ENCODE assay signal across 8 mouse cellular contexts in genomic region chr11:120948861-120949851, GRCm38 (mm10). TPM values are rescaled to one million over a fixed set of nuclear protein-coding genes. Genes with fewer than 3 reads are reported as not detected.
A peak's percentile ranks its signal among the peaks of the same experiment; 100 is the strongest.
DNase-seq lines count a peak whose midpoint lies in the region; ATAC-seq and TF ChIP-seq lines count a peak whose summit lies in the region.

No protein-coding gene starts in this region.

- peak; percentile 4; the same call in 1 of the 2 replicates for TF ChIP-seq CTCF in left cerebral cortex, adult 2 months (IDR thresholded peaks at IDR 0.05)

- peak; percentile 23; the same call in 1 of the 2 replicates for ATAC-seq in heart, embryonic 14.5 days (ENCODE audit: insufficient number of reproducible peaks, insufficient read depth, low FRiP score, low read depth)
- ATAC-seq in limb, embryonic 12.5 days (ENCODE audit: insufficient number of reproducible peaks, insufficient read depth, low FRiP score, low TSS enrichment, low read depth) = 0 out of 2 replicates have a peak, but pooled peaks have one; percentile 0
- no peak for ATAC-seq in midbrain, embryonic 14.5 days (ENCODE audit: low FRiP score, low TSS enrichment)

- peaks cover 8% of the 10 kb centered on the region for H3K36me3 ChIP-seq in heart, embryonic 14.5 days (ENCODE audit: control insufficient read depth, insufficient read depth, low read length)
- peaks cover 6% of the 10 kb centered on the region; the same call in 1 of the 2 replicates for H3K36me3 ChIP-seq in limb, embryonic 12.5 days
- H3K36me3 ChIP-seq in midbrain, embryonic 14.5 days (ENCODE audit: control insufficient read depth, insufficient read depth, low read length) = no peaks in the 10 kb centered on the region

- no peak overlapping the region for H3K27ac ChIP-seq in left cerebral cortex, adult 2 months
- peak overlapping the region; percentile 84 to 92 for H3K27ac ChIP-seq in heart, embryonic 14.5 days (replicated peaks in 1 of 2; ENCODE audit: control insufficient read depth in 1 of 2, insufficient read depth in 1 of 2, low read depth in 2 of 2, low read length in 2 of 2)
- H3K27ac ChIP-seq in limb, embryonic 12.5 days = peak overlapping the region; percentile 72
- H3K27ac ChIP-seq in midbrain, embryonic 14.5 days (replicated peaks; ENCODE audit: low read depth, low read length) = no peak overlapping the region

- peak overlapping the region; percentile 92 for H3K9ac ChIP-seq in heart, embryonic 14.5 days (ENCODE audit: low read length)
- peak overlapping the region; percentile 79 for H3K9ac ChIP-seq in limb, embryonic 12.5 days (replicated peaks)
- H3K9ac ChIP-seq in midbrain, embryonic 14.5 days (replicated peaks; ENCODE audit: low read length) = peak overlapping the region; percentile 20; the same call in 1 of the 2 replicates

- no peak for DNase-seq in left cerebral cortex, adult 2 months (ENCODE audit: extremely low spot score in 1 of 2, low spot score in 2 of 2)
- DNase-seq in left cerebral cortex, adult 8-10 months (ENCODE audit: low spot score in 2 of 2) = no peak
- DNase-seq in embryo, embryonic 11.5 days (ENCODE audit: low read depth, low spot score) = peak; percentile 55
- peak; percentile 64 for DNase-seq in midbrain, embryonic 14.5 days
- DNase-seq in thymus, postnatal 0 days (ENCODE audit: low spot score) = peak; percentile 60
- DNase-seq in urinary bladder, postnatal 25 days (ENCODE audit: low spot score) = no peak

- peaks cover 25 to 38% of the 10 kb centered on the region in 2 experiments for H3K4me1 ChIP-seq in heart, embryonic 14.5 days (ENCODE audit: control insufficient read depth in 2 of 2, insufficient read depth in 2 of 2, low read length in 2 of 2)
- H3K4me1 ChIP-seq in limb, embryonic 12.5 days (replicated peaks) = peaks cover 45% of the 10 kb centered on the region
- peaks cover 12% of the 10 kb centered on the region for H3K4me1 ChIP-seq in midbrain, embryonic 14.5 days (ENCODE audit: control insufficient read depth, insufficient read depth, low read length)

- H3K9me3 ChIP-seq in heart, embryonic 14.5 days (ENCODE audit: control insufficient read depth, low read length) = no peaks in the 10 kb centered on the region
- no peaks in the 10 kb centered on the region for H3K9me3 ChIP-seq in limb, embryonic 12.5 days
- H3K9me3 ChIP-seq in midbrain, embryonic 14.5 days (ENCODE audit: control insufficient read depth, low read length) = no peaks in the 10 kb centered on the region

- intact Hi-C loops in left cerebral cortex, adult 2 months (cut with DNase I) = no loop called here

- H3K27me3 ChIP-seq in heart, embryonic 14.5 days (ENCODE audit: control insufficient read depth, insufficient read depth, low read length) = no peaks in the 10 kb centered on the region; the same call in 1 of the 2 replicates
- peaks cover 21% of the 10 kb centered on the region for H3K27me3 ChIP-seq in limb, embryonic 12.5 days
- H3K27me3 ChIP-seq in midbrain, embryonic 14.5 days (ENCODE audit: control insufficient read depth, insufficient read depth, low read length) = peaks cover 27% of the 10 kb centered on the region

- under 1% methylated on average over 68 of the region's 75 CpGs for WGBS in heart, embryonic 14.5 days
- WGBS in limb, embryonic 12.5 days = under 1% methylated on average over 73 of the region's 75 CpGs
- WGBS in midbrain, embryonic 14.5 days = 1% methylated on average over 70 of the region's 75 CpGs

- peak overlapping the region; percentile 66 for H3K4me2 ChIP-seq in heart, embryonic 14.5 days (ENCODE audit: low read length)
- H3K4me2 ChIP-seq in limb, embryonic 12.5 days = peak overlapping the region; percentile 83
- H3K4me2 ChIP-seq in midbrain, embryonic 14.5 days (ENCODE audit: low read length) = peak overlapping the region; percentile 58

- H3K4me3 ChIP-seq in left cerebral cortex, adult 2 months = peak overlapping the region; percentile 41
- H3K4me3 ChIP-seq in heart, embryonic 14.5 days (ENCODE audit: control insufficient read depth in 1 of 2, insufficient read depth in 1 of 2, low read depth in 1 of 2, low read length in 2 of 2) = peak overlapping the region; percentile 66 to 72
- peak overlapping the region; percentile 56 for H3K4me3 ChIP-seq in limb, embryonic 12.5 days (replicated peaks)
- peak overlapping the region; percentile 34 for H3K4me3 ChIP-seq in midbrain, embryonic 14.5 days (replicated peaks; ENCODE audit: low read depth, low read length)

RNA-seq across cellular contexts. Expression of gene Slc16a3, which starts 0.9 kb away (rescaled TPM):
- 1 to 10 TPM; 3.3 to 4.5 TPM for total RNA-seq in left cerebral cortex, adult 2 months (2021)
- total RNA-seq in left cerebral cortex, adult 8-10 months (2022) = 1 to 10 TPM; 3.9 to 9.3 (median 7.8) TPM
- 82.5 and 111 TPM in 2 replicates for polyA plus RNA-seq in heart, embryonic 14.5 days (2014; fragmentation: Nextera tagmentation; extraction: Ambion mirVana)
- polyA plus RNA-seq in limb, embryonic 12.5 days (2016; fragmentation: Nextera tagmentation; extraction: Ambion mirVana) = 77.0 and 77.4 TPM in 2 replicates
- polyA plus RNA-seq in midbrain, embryonic 14.5 days (2014; fragmentation: Nextera tagmentation; extraction: Ambion mirVana) = 3.4 and 4.8 TPM in 2 replicates
- 5.2 and 5.5 TPM in 2 replicates for polyA plus RNA-seq in thymus, postnatal 0 days (2015; fragmentation: Nextera tagmentation; extraction: Ambion mirVana)

RNA-seq across cellular contexts. Expression of gene Ccdc57, which starts 16.5 kb away (rescaled TPM):
- total RNA-seq in left cerebral cortex, adult 2 months (2021) = 1 to 10 TPM; 8.5 to 9.5 TPM
- total RNA-seq in left cerebral cortex, adult 8-10 months (2022) = 1 to 10 TPM; 8.4 to 9.8 (median 9.0) TPM
- polyA plus RNA-seq in heart, embryonic 14.5 days (2014; fragmentation: Nextera tagmentation; extraction: Ambion mirVana) = 4.2 and 4.8 TPM in 2 replicates
- polyA plus RNA-seq in limb, embryonic 12.5 days (2016; fragmentation: Nextera tagmentation; extraction: Ambion mirVana) = 6.4 and 7.2 TPM in 2 replicates
- polyA plus RNA-seq in midbrain, embryonic 14.5 days (2014; fragmentation: Nextera tagmentation; extraction: Ambion mirVana) = 5.5 and 7.0 TPM in 2 replicates
- polyA plus RNA-seq in thymus, postnatal 0 days (2015; fragmentation: Nextera tagmentation; extraction: Ambion mirVana) = 1.9 and 2.2 TPM in 2 replicates

RNA-seq across cellular contexts. Expression of gene Csnk1d, which starts 42.0 kb away (rescaled TPM):
- 100 to 1,000 TPM; 126 to 132 TPM for total RNA-seq in left cerebral cortex, adult 2 months (2021)
- total RNA-seq in left cerebral cortex, adult 8-10 months (2022) = 100 to 1,000 TPM; 112 to 116 (median 113) TPM
- polyA plus RNA-seq in heart, embryonic 14.5 days (2014; fragmentation: Nextera tagmentation; extraction: Ambion mirVana) = 45.1 and 45.6 TPM in 2 replicates
- 154 and 157 TPM in 2 replicates for polyA plus RNA-seq in limb, embryonic 12.5 days (2016; fragmentation: Nextera tagmentation; extraction: Ambion mirVana)
- 81.5 and 85.8 TPM in 2 replicates for polyA plus RNA-seq in midbrain, embryonic 14.5 days (2014; fragmentation: Nextera tagmentation; extraction: Ambion mirVana)
- polyA plus RNA-seq in thymus, postnatal 0 days (2015; fragmentation: Nextera tagmentation; extraction: Ambion mirVana) = 77.6 and 85.8 TPM in 2 replicates

Comparison
In these comparisons a context has a peak if more than half of its experiments do, and no peak if none do; other contexts are left out.
1. DNase-seq: peak in embryo, embryonic 11.5 days (single experiment), midbrain, embryonic 14.5 days (single experiment) and thymus, postnatal 0 days (single experiment); none in left cerebral cortex, adult 2 months (0 of 2), left cerebral cortex, adult 8-10 months (0 of 2) and urinary bladder, postnatal 25 days (single experiment).
2. H3K27ac ChIP-seq: peak in heart, embryonic 14.5 days (2 of 2) and limb, embryonic 12.5 days (single experiment); none in left cerebral cortex, adult 2 months (single experiment) and midbrain, embryonic 14.5 days (single experiment).
3. H3K9ac ChIP-seq: peak in every context shown above with its lines; median percentile 92 in heart, embryonic 14.5 days; 79 in limb, embryonic 12.5 days; 20 in midbrain, embryonic 14.5 days.
4. RNA of gene Slc16a3, which starts 0.9 kb away (polyA plus RNA-seq): 82.5 to 111 TPM in heart, embryonic 14.5 days and 77.0 to 77.4 TPM in limb, embryonic 12.5 days; 5.2 to 5.5 TPM in thymus, postnatal 0 days and 3.4 to 4.8 TPM in midbrain, embryonic 14.5 days; every median in the first group is over 10 times any median in the second.
5. Peak in every context shown above with its lines, with median percentiles within 50 percentile points of each other: H3K4me3 ChIP-seq and H3K4me2 ChIP-seq.